Mouse (Mus musculus): Measurements from ENCODE around the gene Shisal1.

DNA sequence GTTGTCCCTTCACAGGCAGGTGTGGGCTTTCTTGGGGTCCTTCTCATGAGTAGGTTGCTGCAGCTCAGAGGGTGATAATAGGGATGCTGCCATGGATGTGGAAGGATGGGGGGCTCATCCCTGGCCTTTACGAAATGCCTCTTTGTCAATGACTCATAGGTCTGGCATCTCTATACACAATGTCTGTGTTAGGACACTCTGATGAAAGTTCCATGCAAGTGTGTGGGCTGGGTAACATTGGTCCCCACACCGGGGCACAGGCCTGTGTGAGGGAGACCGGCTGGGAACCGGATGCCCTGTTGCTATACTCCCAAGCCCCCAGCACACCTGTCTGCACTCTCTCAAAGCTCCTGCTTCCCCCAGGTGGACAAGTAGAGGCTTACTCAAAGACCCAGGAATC, 48.3 kb downstream of the Shisal1 start:
- TF ChIP-seq EP300 (IDR thresholded peaks at IDR 0.05; ENCODE audit: low read depth) = no peak
- no peak for TF ChIP-seq CTCF (IDR thresholded peaks at IDR 0.05; ENCODE audit: low read depth)

All from heart, postnatal 0 days (tissue).